Comparison of ENCODE assay signal across 10 mouse cellular contexts in genomic region chr14:120287121-120287986, GRCm38 (mm10). TPM values are rescaled to one million over a fixed set of nuclear protein-coding genes. Genes with fewer than 3 reads are reported as not detected.
DNase-seq lines count a peak whose midpoint lies in the region; ATAC-seq and TF ChIP-seq lines count a peak whose summit lies in the region.
"Had no signal": no experiment of that assay in that cellular context is flagged by ENCODE, and none has a peak within 500 bp of the region (broad histone marks: within the 10 kb centered on the region; RNA-seq: fewer than 3 reads in every experiment).

No protein-coding gene starts in this region.

- H3K4me2 ChIP-seq in hindbrain, embryonic 11.5 days (replicated peaks; ENCODE audit: low read depth, low read length), result no peak overlapping the region
- H3K4me2 ChIP-seq in limb, embryonic 12.5 days, result peak overlapping the region; percentile 34

- no peaks in the 10 kb centered on the region for H3K27me3 ChIP-seq in hindbrain, embryonic 10.5 days (ENCODE audit: insufficient read depth, poor library complexity, severe bottlenecking)
- H3K27me3 ChIP-seq in hindbrain, embryonic 11.5 days (ENCODE audit: control insufficient read depth, insufficient read depth, low read length), result no peaks in the 10 kb centered on the region
- no peaks in the 10 kb centered on the region for H3K27me3 ChIP-seq in E14TG2a.4 (ENCODE audit: insufficient read depth, low read length)
- H3K27me3 ChIP-seq in limb, embryonic 12.5 days, result no peaks in the 10 kb centered on the region

- no peak; the same call in 1 of the 2 replicates for ATAC-seq in hindbrain, embryonic 11.5 days (ENCODE audit: low FRiP score)
- ATAC-seq in common myeloid progenitor, adult 5-6 weeks (replicated peaks; ENCODE audit: low read depth, poor library complexity, severe bottlenecking), result peak; percentile 10; the same call in 1 of the 2 replicates
- 0 out of 2 replicates have a peak, but pooled peaks have one; percentile 34 for ATAC-seq in limb, embryonic 12.5 days (ENCODE audit: insufficient number of reproducible peaks, insufficient read depth, low FRiP score, low TSS enrichment, low read depth)
- ATAC-seq in megakaryocyte-erythroid progenitor cell, adult 5-6 weeks (replicated peaks; ENCODE audit: low FRiP score, low TSS enrichment, poor library complexity, severe bottlenecking), result no peak

- no peak overlapping the region for H3K9ac ChIP-seq in hindbrain, embryonic 11.5 days (ENCODE audit: low read depth, low read length)
- no peak overlapping the region; the same call in 1 of the 2 replicates for H3K9ac ChIP-seq in limb, embryonic 12.5 days (replicated peaks)

- WGBS in hindbrain, embryonic 10.5 days, result 53% methylated on average over 21 of the region's 21 CpGs
- 55% methylated on average over 21 of the region's 21 CpGs for WGBS in hindbrain, embryonic 11.5 days
- 14% methylated on average over 21 of the region's 21 CpGs for WGBS in limb, embryonic 12.5 days

- peaks cover 69% of the 10 kb centered on the region for H3K4me1 ChIP-seq in hindbrain, embryonic 10.5 days (replicated peaks)
- no peaks in the 10 kb centered on the region for H3K4me1 ChIP-seq in hindbrain, embryonic 11.5 days (replicated peaks; ENCODE audit: control insufficient read depth, insufficient read depth, low read length)
- H3K4me1 ChIP-seq in E14TG2a.4 (replicated peaks; ENCODE audit: low read depth, low read length), result peaks cover 56% of the 10 kb centered on the region
- peaks cover 76% of the 10 kb centered on the region for H3K4me1 ChIP-seq in limb, embryonic 12.5 days (replicated peaks)

- TF ChIP-seq CTCF in E14TG2a.4 (conservative IDR thresholded peaks at IDR 0.05; ENCODE audit: low read length), result no peak

- H3K9me3 ChIP-seq in hindbrain, embryonic 10.5 days, result no peaks in the 10 kb centered on the region
- no peaks in the 10 kb centered on the region for H3K9me3 ChIP-seq in hindbrain, embryonic 11.5 days (ENCODE audit: control insufficient read depth, low read length)
- H3K9me3 ChIP-seq in E14TG2a.4 (ENCODE audit: low read length), result no peaks in the 10 kb centered on the region
- H3K9me3 ChIP-seq in limb, embryonic 12.5 days, result no peaks in the 10 kb centered on the region

- peak overlapping the region; percentile 50 for H3K27ac ChIP-seq in hindbrain, embryonic 10.5 days
- H3K27ac ChIP-seq in hindbrain, embryonic 11.5 days (ENCODE audit: low read depth, low read length), result no peak overlapping the region
- H3K27ac ChIP-seq in limb, embryonic 12.5 days, result peak overlapping the region; percentile 89

- DNase-seq in hindbrain, embryonic 10.5 days (ENCODE audit: low spot score), result no peak
- no peak for DNase-seq in hindbrain, embryonic 11.5 days (ENCODE audit: low spot score)
- DNase-seq in layer of hippocampus, postnatal 14 days (ENCODE audit: low spot score in 2 of 2), result no peak
- DNase-seq in cerebellum, postnatal 25 days, result no peak
- DNase-seq: cerebellum, postnatal 14 days; spleen, adult 18-20 months had no signal

- H3K4me3 ChIP-seq in hindbrain, embryonic 10.5 days, result no peak overlapping the region
- H3K4me3 ChIP-seq in hindbrain, embryonic 11.5 days (ENCODE audit: low read depth, low read length), result no peak overlapping the region
- H3K4me3 ChIP-seq in E14TG2a.4 (replicated peaks; ENCODE audit: low read length), result peak overlapping the region; percentile 57
- H3K4me3 ChIP-seq in limb, embryonic 12.5 days (replicated peaks), result no peak overlapping the region

- H3K36me3 ChIP-seq in hindbrain, embryonic 10.5 days, result peaks cover 9% of the 10 kb centered on the region; the same call in 1 of the 2 replicates
- H3K36me3 ChIP-seq in hindbrain, embryonic 11.5 days (ENCODE audit: control insufficient read depth, insufficient read depth, low read length), result no peaks in the 10 kb centered on the region
- no peaks in the 10 kb centered on the region for H3K36me3 ChIP-seq in E14TG2a.4 (ENCODE audit: insufficient read depth, low read length)
- H3K36me3 ChIP-seq in limb, embryonic 12.5 days, result peaks cover 30% of the 10 kb centered on the region; the same call in 1 of the 2 replicates

RNA-seq across cellular contexts. Expression of gene Mbnl2, which starts 11.9 kb away (rescaled TPM):
- 29.4 and 31.8 TPM in 2 replicates for polyA plus RNA-seq in hindbrain, embryonic 10.5 days (2016; fragmentation: Nextera tagmentation; extraction: Ambion mirVana)
- polyA plus RNA-seq in hindbrain, embryonic 11.5 days (2014; fragmentation: Nextera tagmentation; extraction: Ambion mirVana), result 44.7 and 50.1 TPM in 2 replicates
- 62.3 and 68.1 TPM in 2 replicates for total RNA-seq in common myeloid progenitor, adult 5-6 weeks (2017)
- polyA plus RNA-seq in limb, embryonic 12.5 days (2016; fragmentation: Nextera tagmentation; extraction: Ambion mirVana), result 79.0 and 80.8 TPM in 2 replicates
- 27.2 and 33.1 TPM in 2 replicates for total RNA-seq in megakaryocyte-erythroid progenitor cell, adult 5-6 weeks (2014; fragmentation: Nextera tagmentation)
- 35.3 and 44.1 TPM in 2 replicates for total RNA-seq in megakaryocyte-erythroid progenitor cell, adult 5-6 weeks (2017)
- 100 to 1,000 TPM; 201 to 204 TPM for total RNA-seq in layer of hippocampus, postnatal 14 days (2021)

Comparison
In these comparisons a context has a peak if more than half of its experiments do, and no peak if none do; other contexts are left out.
1. ATAC-seq: peak in common myeloid progenitor, adult 5-6 weeks (single experiment) and limb, embryonic 12.5 days (single experiment); none in hindbrain, embryonic 11.5 days (single experiment) and megakaryocyte-erythroid progenitor cell, adult 5-6 weeks (single experiment).